Mouse (Mus musculus) liver, embryonic 14.5 days (tissue): ENCODE measurements around the gene Msln.

ENCODE experiments used
- CTCF ChIP-seq: IDR thresholded peaks from 2 replicates; pipeline ENCODE4 v1.5.1; 2016; ENCODE audit warnings: antibody characterized with exemption, low read depth, control low read depth
- EP300 ChIP-seq: IDR thresholded peaks from 2 replicates; pipeline ENCODE4 v1.6.1; 2016; ENCODE audit warnings: antibody characterized with exemption, low read depth

DNA sequence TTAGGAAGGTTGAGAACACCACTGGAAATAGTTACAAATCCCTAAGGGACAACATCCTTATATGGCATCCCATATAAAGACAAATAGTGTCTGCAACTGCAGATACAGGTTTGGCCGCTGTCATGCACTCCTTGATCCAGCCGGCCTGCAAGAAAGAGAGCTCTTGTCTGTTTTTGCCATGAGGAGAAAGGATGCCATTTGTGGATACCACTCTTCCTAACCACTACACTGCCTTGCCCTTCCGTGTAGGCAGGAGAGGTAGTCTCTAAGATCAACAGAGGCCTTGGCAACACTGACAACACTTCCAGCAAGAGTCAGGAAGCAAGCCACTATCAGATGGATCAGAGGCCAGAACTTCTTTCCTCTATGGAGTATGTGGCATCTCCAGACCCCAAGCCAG lies 32.1 kb upstream of the Msln start, which contains the start of gene Ccdc78:
- no peak for TF ChIP-seq CTCF
- TF ChIP-seq EP300 = no peak
